Mouse (Mus musculus) macrophage (primary cell): ENCODE results near the gene Sox18. TPM values are rescaled to one million over a fixed set of nuclear protein-coding genes. Genes with fewer than 3 reads are reported as not detected.

ENCODE experiments used
- H3K27ac ChIP-seq: fragments of 350-480 bp; formaldehyde crosslinking; 2 replicates; pipeline ENCODE4 v1.9.0; 2021
- H3K36me3 ChIP-seq: fragments of 350-480 bp; formaldehyde crosslinking; 2 replicates; pipeline ENCODE4 v1.9.0; 2021; ENCODE audit errors: inconsistent target
- H3K4me3 ChIP-seq: fragments of 350-480 bp; formaldehyde crosslinking; 2 replicates; pipeline ENCODE4 v1.9.0; 2021; ENCODE audit errors: inconsistent target
- H3K79me2 ChIP-seq: fragments of 350-480 bp; formaldehyde crosslinking; 2 replicates; pipeline ENCODE4 v1.9.0; 2021; ENCODE audit errors: inconsistent target
- WGBS: methylation state at CpG from one replicate; pipeline ENCODE4 v1.1.7; 2026; ENCODE audit warnings: inconsistent platforms; ENCODE audit not compliant: missing documents; 5-methylcytosine and 5-hydroxymethylcytosine counted together
- polyA plus RNA-seq: library from polyadenylated mRNA; stranded (reverse); fragments of 250-400 nt; gene quantifications from 3 replicates; pipeline ENCODE4 v1.2.4, GENCODE M21; 2018; ENCODE audit warnings: inconsistent platforms

Sox18 gene
- polyA plus RNA-seq, 1 experiment from 2014 or later = not detected

DNA sequence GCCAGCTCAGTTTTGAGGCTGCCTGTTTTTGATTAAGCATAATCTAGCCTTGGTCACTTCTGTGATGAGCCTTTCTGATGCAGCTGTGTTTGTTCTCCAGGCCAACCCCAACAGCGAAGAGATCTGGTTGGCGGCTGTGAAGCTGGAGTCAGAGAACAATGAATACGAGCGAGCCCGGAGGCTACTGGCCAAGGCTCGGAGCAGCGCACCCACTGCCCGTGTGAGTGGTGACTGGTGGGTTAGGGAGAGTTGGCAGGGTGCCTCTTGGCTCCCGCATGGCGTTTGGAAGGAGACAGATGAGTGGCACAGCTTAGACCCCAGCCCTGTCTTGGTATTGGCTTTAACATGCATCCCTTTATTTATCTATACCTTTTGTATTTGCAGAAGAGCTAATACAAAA, 22.5 kb downstream of the Sox18 start:
- WGBS = 98% methylated on average over 10 of the region's 10 CpGs
- H3K36me3 ChIP-seq = peaks cover 80% of the 10 kb centered on the region

DNA sequence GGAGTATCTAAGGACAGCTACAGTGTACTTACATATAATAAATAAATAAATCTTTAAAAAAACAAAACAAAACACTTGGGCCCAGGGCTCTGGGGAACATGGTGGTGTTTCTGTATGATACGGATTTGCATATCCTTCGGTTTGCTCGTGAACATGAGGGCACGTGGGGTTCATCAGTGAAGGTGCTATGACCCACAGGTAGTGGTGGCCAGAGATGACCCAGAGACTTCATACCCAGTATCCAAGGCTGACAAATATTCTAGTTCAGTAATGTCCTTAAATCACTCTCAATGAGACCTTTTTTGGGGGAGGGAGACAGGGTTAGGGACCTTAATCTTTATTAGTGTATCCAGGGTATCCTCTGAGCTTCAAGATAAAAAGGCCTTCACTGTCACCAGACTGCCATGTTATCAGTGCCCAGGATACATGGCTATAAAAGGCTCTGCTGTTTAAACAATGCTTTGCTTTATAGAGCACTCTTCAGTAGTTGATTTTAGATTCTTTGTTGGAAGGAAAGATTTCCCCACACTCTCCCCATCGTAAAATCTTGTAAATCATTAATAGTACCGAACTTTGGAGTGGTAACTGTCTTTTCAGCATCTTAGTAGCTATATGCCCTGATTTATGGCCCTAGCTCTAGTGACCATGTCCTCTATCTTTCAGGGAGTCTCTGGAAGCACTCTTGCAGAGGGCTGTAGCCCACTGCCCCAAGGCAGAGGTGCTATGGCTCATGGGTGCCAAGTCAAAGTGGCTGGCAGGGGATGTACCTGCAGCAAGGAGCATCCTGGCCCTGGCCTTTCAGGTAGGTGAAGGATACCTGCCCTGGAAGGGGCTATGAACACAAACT, 24.6 kb downstream of the Sox18 start:
- Histone ChIP-seq H3K4me3 (no peak overlapping the region), H3K36me3 (peaks cover 66% of the 10 kb centered on the region), H3K27ac (no peak overlapping the region), H3K79me2 (no peaks in the 10 kb centered on the region)
- 95% methylated on average over 6 of the region's 6 CpGs for WGBS

More for the DNA sequence above, 22.5 kb downstream of the Sox18 start:
- H3K79me2 ChIP-seq = no peaks in the 10 kb centered on the region
- no peak overlapping the region for H3K4me3 ChIP-seq
- H3K27ac ChIP-seq = no peak overlapping the region

DNA sequence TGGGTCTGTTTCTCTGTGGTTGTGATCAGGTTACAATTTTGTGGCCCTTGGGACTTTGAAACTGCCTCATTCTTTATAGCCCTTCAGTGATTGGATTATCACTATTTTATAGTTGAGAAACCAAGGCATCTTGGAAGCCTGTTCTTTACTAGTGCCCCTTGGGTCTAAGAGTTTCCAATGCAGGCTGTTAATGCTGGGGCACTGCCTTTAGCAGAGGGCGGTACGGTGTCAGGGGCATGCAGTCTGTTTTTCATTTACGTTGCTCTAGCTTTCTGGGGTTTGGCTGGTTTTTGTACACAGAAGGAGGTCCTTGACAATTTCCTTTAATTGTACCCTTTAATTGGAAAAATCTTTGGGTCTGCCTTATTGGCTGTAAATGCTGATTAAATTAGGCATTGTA, 25.8 kb downstream of the Sox18 start:
- 92% methylated on average over 3 of the region's 3 CpGs for WGBS
- Histone ChIP-seq H3K79me2 (no peaks in the 10 kb centered on the region), H3K27ac (no peak overlapping the region), H3K4me3 (no peak overlapping the region), H3K36me3 (peaks cover 67% of the 10 kb centered on the region)

DNA sequence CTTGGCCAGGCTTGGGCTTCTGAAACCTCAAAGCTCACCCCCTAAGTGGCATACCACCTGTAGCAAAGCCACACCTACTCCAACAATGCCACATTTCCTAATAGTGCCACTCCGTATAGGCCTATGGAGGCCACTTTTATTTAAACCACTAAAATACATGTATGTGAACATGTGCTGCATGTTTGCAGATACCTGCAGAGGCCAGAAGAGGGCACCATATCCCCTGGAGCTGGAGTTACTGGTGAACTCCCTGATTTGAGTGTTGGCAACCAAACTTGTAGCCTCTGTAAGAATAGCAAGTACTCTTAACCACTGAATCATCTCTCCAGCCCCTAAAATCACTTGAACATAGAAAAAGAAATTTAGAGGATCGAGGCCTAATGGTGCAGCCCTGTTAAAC, 27.1 kb downstream of the Sox18 start:
- 85% methylated on average over 2 of the region's 2 CpGs for WGBS
- Histone ChIP-seq H3K36me3 (peaks cover 57% of the 10 kb centered on the region), H3K79me2 (no peaks in the 10 kb centered on the region), H3K4me3 (no peak overlapping the region), H3K27ac (no peak overlapping the region)

- Histone ChIP-seq H3K36me3 (peaks cover 67% of the 10 kb centered on the region), H3K4me3 (no peak overlapping the region), H3K79me2 (no peaks in the 10 kb centered on the region), H3K27ac (no peak overlapping the region)
- 95% methylated on average over 3 of the region's 3 CpGs for WGBS
Measured at GRCm38 (mm10) chr2:181635865-181636264, 35.6 kb downstream of the Sox18 start.

- Histone ChIP-seq H3K36me3 (peaks cover 61% of the 10 kb centered on the region), H3K4me3 (no peak overlapping the region), H3K27ac (no peak overlapping the region), H3K79me2 (no peaks in the 10 kb centered on the region)
- WGBS = 95% methylated on average over 6 of the region's 6 CpGs
Measured at GRCm38 (mm10) chr2:181632624-181633023, 38.8 kb downstream of the Sox18 start.

- H3K27ac ChIP-seq = no peak overlapping the region
- H3K4me3 ChIP-seq = no peak overlapping the region
- no peaks in the 10 kb centered on the region for H3K79me2 ChIP-seq
- peaks cover 40% of the 10 kb centered on the region for H3K36me3 ChIP-seq
Measured at GRCm38 (mm10) chr2:181628471-181628870, 43.0 kb downstream of the Sox18 start.

DNA sequence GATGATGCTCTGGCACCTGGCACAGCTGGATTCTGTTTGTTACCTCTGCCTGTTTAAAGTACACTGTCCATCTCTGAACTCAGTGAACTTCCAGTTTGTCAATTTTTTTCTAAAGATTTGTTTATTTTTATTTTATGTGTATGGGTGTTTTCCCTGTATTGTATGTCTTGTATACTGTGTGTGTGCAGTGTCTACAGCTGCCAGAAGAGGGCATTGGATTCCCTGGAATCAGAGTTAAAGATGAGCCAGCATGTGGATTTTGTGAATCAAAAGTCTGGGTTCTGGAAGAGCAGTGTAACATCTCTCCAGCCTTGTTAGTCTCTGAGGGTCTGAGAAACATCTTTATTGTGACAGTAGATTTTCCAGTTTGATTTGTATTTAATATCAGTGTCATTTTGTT, 48.0 kb downstream of the Sox18 start:
- H3K36me3 ChIP-seq = peaks cover 49% of the 10 kb centered on the region

More for the DNA sequence above, 48.0 kb downstream of the Sox18 start:
- Histone ChIP-seq H3K27ac (no peak overlapping the region), H3K79me2 (no peaks in the 10 kb centered on the region), H3K4me3 (no peak overlapping the region)

Other genes starting within 250 kb of the Sox18 start
- gene Zbtb46, start 212.2 kb downstream of the Sox18 start, polyA plus RNA-seq = 0.09 to 0.23 TPM (median 0.21 TPM) in 3 replicates
- not detected in 3 replicates for gene Abhd16b, start 178.4 kb downstream of the Sox18 start, polyA plus RNA-seq
- gene Tpd52l2, start 174.5 kb downstream of the Sox18 start, polyA plus RNA-seq = 36.4 to 66.4 TPM (median 47.0 TPM) in 3 replicates
- gene Dnajc5, start 151.2 kb downstream of the Sox18 start, polyA plus RNA-seq = 50.7 to 68.7 TPM (median 60.0 TPM) in 3 replicates
- gene Uckl1, start 86.7 kb downstream of the Sox18 start, polyA plus RNA-seq = 32.9 to 57.2 TPM (median 33.9 TPM) in 3 replicates
- 34.2 to 55.4 TPM (median 34.6 TPM) in 3 replicates for gene Prpf6, start 79.8 kb downstream of the Sox18 start, polyA plus RNA-seq
- 6.0 to 12.6 TPM (median 6.7 TPM) in 3 replicates for gene Zfp512b, start 78.8 kb downstream of the Sox18 start, polyA plus RNA-seq
- gene Samd10, start 72.4 kb downstream of the Sox18 start, polyA plus RNA-seq = 2.1 to 3.8 TPM (median 2.8 TPM) in 3 replicates
- not detected in 3 replicates for gene Gm29797, start 14.6 kb downstream of the Sox18 start, polyA plus RNA-seq
- 1.5 to 3.2 TPM (median 1.9 TPM) in 3 replicates for gene Tcea2, start 8.7 kb upstream of the Sox18 start, polyA plus RNA-seq
- gene Rgs19, start 22.3 kb upstream of the Sox18 start, polyA plus RNA-seq = 74.5 to 107 TPM (median 89.4 TPM) in 3 replicates
- gene Lkaaear1, start 26.8 kb upstream of the Sox18 start, polyA plus RNA-seq = not detected in 3 replicates
- gene Oprl1, start 43.4 kb upstream of the Sox18 start, polyA plus RNA-seq = 0.12 TPM in 1 of 3 replicates, not detected in the others
- not detected in 3 replicates for gene Myt1, start 91.7 kb upstream of the Sox18 start, polyA plus RNA-seq
- 8.6 to 22.6 TPM (median 14.6 TPM) in 3 replicates for gene Pcmtd2, start 166.2 kb upstream of the Sox18 start, polyA plus RNA-seq
- gene Polr3k, start 192.7 kb upstream of the Sox18 start, polyA plus RNA-seq = 15.1 to 23.4 TPM (median 15.2 TPM) in 3 replicates